Mouse (Mus musculus): ENCODE measurements around the gene Cdh5.

DNA sequence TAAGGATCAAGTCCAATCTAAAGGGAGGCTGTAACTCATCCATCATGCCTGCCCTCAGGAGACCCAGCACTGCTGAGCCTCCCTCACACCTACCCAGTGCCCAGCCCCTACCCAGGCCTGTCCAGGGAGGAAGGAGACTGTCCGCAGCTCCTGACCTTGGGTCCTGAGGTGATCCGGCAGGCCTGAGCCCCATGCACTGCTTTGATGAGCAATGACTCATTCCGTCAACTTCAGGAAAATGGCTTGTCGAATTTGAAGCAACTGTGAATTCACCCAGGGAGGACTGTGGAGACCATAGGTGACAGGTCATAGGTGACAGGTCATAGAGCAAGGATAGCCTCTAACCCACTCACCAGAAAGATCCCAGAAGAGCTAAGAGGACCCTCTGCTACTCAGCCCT, 42.0 kb downstream of the Cdh5 start:
- TF ChIP-seq CTCF (IDR thresholded peaks at IDR 0.05; ENCODE audit: control insufficient read depth, insufficient read depth, insufficient replicate concordance, low read depth, low read length): no peak
- no peak for TF ChIP-seq POLR2A (IDR thresholded peaks at IDR 0.05; ENCODE audit: control insufficient read depth, low read depth, low read length)

Data from testis, adult 2 months (tissue).